Mouse (Mus musculus) c-Kit-positive CD71-negative TER-119-negative erythroid progenitor cells, embryonic 14.5 days (primary cell): ENCODE results near the gene Dgki.

ENCODE experiments used
- DNase-seq: peaks from one replicate; pipeline ENCODE4 v3.0.0-alpha.2; 2013; ENCODE audit warnings: low read depth

Gene Dgki

GRCm38 (mm10) chr6:37241434-37241833 lies 58.5 kb downstream of the Dgki start:
- DNase-seq: no peak

DNA sequence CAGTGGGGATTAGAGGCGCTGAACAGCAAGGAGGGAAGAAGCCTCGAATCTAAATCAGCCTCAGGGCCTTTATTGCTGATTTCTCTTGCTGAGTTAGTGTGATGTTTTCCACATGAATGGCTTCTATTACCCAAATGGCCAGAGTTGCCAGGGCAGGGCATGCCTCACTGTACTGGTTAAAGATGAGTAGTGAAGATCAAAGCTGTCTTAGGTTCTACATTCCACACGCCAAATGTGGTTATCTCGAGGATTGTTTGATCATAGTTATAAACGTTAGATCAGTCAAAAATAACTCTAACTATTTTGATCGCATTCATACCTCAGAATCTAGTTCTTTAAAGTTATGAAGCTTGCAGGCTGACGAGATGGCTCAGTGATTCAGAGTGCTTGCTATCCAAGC lies 59.8 kb downstream of the Dgki start:
- no peak for DNase-seq

DNA sequence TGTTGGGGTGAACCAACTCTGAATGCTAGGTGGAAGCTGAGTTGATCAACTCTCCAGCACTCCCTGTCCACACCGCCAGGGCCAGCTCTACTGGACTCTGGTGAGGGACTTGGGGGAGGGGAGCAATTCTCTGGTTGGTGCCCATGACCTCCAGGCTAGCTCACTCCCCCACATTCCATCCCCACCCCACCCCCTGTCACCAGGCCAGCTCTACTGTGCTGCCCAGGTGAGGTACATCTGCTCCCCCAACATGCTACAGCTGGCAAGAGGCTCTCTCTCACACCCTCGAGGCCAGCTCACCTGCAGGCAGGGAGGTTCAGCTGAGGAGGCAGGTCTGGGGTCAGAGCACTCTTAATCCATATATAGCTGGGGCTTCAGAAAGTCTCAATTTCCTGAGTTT lies 63.1 kb downstream of the Dgki start:
- DNase-seq: no peak

DNA sequence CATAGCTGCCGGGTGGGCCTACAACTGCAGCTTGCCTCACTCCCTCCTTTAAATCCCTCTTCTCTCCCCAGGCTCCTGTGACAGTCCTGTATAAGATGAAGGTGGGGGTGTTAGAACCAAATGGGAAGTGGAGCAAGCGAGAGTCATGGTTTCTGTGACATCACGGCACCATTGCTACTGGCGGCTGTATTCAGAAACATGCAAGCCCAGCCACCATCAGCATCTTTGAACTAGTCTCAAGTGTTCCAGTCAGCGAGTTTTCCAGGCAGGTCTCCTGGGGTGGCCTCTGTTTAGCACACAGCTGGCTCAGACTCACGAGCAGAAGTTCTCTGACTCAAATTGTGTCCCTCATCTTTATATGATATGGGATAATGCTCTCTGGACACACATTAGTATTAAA lies 68.8 kb downstream of the Dgki start:
- DNase-seq: no peak

DNA sequence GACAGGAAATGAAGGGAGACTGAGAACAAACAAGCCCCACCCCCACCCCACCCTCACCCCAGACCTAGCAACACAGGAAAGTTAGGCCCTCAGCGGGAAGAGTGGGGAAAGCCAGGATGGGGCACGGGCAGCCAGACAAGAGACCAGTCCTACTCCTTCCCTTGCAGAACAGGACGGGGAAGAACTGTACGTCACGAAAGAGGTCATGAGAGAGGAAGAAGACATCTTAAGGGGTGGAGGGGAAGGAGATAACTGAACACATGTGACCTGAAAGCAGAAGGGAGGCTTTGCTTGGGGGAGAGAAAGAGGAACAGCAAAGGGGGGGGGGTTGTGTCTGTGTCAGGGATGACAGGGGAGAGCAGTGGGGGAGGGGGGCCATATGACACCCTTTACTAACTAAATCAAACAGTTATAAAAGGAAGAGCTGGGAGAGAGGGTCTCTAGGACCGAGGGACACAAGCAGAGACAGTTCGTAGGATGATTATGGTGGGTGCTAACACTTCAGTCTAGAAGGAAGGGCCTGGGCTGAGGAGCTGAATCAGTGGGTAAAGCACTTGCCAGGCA lies 77.0 kb downstream of the Dgki start:
- peak; percentile 5 for DNase-seq

DNA sequence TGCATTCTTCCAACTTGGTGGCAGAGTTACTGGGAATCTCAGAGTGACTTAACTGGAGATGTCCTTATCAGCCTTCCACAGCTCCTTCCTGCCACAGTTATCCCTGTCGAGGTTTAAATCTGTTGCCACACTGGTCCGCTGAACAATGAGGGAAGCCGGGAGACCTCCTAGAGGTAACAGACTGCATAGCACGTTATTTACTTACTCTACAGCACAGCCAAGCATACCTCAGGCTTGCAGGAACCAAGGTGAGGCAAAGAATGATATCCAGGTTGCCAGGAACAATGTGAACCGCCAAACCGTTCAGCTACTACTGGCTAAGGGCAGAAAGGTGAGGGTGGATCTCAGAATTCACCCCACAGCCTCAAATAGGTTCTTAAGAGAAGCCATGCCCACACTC lies 78.0 kb downstream of the Dgki start:
- no peak for DNase-seq

DNA sequence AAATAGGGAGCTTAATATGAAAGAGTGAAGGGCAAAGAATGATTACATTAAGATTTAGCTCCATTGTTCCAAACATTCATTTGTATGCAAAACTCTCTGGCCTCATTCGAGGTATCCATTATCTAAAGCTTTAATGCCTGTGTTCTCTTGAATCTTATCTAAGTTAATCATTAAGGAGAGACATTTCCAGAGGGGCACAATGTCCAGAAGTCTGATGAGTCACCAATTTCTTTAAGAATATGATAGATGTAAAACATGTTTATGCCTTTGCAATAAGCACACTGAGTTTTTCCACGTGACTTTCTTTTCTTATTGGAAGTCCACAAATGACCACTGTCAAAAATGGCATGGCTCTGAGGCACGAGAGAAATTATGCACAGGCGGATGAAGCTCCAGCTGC lies 80.9 kb downstream of the Dgki start:
- DNase-seq: no peak

DNA sequence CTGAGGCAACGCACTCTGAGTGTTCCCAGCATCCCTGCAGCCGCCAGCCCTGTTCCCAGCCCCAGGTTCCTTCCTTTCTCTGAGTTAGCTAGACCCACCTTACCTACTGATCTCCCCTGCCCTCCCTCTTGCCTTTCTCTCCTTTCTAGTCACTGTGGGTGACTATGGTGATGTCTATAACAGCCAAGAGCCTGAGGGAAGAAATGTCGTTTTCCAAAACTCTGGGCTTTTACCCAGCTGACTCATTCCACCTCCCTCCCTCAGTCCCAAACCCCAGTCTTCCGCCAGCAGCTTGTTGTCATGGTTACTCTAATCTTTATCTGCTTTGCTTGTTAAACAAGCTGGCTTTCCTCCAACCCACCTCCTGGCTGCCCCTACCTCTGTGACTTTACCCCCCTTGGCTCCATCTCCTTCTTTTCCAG lies 83.6 kb downstream of the Dgki start:
- DNase-seq: no peak

DNA sequence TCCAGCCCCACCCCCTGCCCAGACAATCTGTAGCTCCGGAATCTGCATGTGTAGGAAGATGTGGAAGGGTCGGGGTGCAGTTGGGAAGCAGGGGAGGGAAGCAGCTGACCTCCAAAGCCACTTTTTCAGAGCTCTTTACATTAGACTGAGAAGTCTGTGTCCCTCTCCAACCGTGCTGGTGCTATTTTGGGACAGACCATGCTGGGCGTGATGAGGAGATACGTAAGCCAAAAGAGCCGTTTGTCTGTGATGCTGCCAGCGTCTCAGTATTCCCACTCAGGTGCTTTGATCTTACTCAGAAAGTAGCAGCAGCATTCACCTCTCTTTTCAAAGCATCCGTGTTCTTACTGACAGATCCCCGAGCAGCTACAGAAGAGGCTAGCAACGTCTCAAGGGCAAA lies 84.3 kb downstream of the Dgki start:
- no peak for DNase-seq

GRCm38 (mm10) chr6:37212930-37213329 lies 87.1 kb downstream of the Dgki start:
- DNase-seq: no peak

DNA sequence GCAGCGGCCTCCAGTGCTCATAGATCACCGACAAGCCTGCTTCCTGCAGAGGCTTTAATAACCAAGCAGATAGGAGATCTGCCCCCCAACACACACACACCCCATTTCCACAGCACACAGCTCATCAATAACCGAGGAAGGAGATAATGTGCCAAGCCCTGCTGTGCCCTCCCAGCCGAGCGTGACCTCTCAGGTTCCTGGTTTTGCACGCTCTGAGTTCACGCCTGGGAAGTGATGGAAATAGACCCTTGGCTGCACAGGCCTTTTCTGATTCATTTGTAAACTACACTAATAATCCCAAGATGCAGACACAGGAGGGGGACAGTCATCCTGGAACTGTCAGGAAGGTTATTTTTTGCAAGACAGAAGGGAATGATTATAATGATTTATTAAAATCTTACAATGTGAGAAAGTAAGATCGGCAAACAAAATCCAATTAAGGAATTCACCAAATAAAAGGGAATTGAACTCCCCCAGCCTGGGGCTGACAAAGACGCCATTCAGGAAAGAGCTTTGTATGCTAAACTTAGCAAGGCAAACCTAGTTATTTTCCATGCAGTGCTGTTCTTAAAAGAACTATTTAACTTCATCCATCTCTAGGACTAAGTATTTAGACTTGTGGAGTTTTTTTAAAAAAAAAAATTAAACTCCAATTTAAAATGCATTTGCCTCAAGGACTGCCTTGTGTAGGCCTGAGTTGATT lies 88.3 kb downstream of the Dgki start:
- no peak for DNase-seq

DNA sequence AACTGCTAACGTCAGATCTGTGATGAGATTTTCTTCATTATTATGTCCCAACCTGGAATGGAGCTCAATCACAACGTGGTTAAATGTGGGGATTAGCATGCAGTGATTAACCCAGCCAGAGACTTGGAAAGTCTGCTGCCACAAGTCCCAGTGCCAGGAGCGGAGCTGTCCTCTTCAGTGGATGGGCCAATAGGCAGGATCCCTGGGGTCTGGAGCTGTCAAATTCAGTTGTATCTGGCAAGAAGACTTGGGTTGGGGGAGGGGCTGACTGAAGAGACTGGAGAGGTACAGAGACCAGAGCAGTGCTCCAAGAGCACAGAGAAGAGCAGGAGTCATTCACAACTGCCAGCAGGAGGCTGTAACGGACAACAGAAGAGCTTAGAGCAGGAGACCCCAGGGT lies 97.1 kb downstream of the Dgki start:
- DNase-seq: no peak

GRCm38 (mm10) chr6:37200840-37201239 lies 99.1 kb downstream of the Dgki start:
- DNase-seq: no peak

DNA sequence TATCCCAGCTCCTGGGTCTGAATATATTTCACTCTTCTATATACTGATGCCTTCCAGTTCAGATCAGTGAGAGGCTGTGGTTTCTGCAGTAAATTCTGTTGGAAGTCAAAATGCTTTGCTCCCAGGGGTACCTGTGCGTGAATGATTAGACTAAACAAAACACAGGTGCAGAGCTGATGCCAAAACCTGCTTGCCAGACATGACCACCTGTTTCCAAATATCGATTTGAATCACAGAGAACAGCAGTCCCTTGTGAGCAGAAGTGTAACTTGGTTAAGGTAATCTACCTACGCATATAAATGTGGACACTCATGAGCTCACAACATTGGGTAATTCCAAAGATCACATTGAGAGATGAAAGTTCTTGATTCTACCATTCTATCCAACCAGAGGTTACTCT lies 100.5 kb downstream of the Dgki start:
- DNase-seq: no peak

GRCm38 (mm10) chr6:37197745-37198144 lies 102.2 kb downstream of the Dgki start:
- DNase-seq: no peak

DNA sequence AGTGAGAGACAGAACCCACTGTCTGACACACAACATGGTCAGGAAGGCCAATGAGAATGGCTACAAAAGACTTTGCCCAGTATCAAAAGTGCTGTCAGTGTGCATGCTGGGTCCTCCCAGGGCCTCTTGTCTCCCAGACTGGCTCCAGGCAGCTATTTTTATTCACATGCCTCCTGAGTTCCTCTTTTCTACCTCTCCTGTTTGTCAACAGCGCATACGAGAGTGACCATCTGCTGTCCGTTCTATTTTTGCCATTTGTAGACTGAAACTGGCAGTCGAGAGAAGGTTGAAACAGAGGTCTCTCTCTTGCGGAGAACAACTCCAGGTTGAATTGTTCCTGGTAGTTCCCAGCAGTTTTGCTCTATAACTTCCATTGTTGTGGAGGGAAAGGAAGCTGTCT lies 103.1 kb downstream of the Dgki start:
- peak; percentile 6 for DNase-seq

DNA sequence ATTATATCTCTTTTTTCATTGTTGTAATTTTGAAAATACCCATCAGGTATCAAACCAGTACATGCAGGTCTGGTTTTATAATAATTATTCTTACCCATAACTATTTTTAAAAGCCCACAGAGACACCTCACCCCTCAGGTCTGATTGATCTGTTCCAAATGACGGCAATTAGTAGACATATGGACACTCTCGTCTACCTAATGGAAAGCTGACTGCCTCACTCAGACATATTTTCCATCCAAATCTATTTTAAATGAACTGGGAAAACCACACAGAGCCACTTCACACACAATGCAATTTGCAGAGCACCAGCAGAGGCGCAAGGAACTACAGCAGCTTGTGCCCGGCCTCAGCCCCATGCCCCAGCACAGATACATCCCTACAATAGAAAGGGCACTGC lies 104.2 kb downstream of the Dgki start:
- no peak for DNase-seq

DNA sequence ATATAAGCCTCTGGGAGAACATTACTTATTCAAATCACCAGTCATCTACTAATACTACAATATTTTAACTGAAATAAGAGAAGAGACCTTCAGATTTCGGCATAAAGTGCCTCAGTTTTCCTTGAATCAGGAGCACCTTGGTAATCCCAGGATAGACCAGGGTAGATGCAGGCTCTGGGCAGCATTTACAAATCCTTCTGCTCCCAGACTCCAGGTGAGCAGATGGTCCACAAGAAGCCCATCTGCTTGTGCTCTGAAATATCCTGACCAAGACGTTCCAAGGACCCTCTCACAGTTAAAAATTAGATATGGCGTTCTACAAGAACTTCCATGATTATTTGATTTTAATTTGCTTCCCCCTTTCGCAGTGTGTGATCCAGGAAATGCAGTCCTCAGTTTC lies 118.0 kb downstream of the Dgki start:
- DNase-seq: no peak

DNA sequence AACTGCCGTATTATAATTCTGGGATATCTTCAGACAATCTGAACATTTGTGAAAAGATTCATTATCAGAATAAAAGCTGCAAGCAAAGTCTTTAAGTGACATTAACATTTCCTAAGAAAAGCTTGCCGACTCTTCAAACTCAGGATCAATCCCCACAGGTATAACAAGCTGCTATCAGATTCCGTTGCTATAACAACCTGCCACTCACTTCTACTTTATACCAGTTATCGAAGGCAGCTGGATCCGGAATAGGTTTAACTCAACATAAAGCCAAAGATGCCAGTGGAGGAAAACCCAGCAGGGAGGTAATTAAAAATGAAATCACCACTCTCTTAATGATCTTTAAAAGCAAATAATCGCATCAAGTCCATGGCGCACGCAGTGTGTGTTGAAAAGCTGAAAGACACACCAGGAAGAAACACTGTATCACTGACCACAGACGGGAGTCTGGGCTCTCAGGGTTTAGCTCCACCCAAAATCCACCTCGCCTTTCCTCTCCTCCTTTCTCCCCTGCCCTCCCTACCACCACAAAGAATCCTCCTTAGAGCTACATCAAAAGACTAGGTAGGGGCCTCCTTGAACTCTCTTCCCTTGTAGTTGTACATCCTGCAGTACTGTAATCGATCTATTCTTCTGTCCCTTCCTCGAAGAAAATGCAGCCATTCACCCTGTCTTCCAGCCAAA lies 128.7 kb downstream of the Dgki start:
- DNase-seq: no peak

DNA sequence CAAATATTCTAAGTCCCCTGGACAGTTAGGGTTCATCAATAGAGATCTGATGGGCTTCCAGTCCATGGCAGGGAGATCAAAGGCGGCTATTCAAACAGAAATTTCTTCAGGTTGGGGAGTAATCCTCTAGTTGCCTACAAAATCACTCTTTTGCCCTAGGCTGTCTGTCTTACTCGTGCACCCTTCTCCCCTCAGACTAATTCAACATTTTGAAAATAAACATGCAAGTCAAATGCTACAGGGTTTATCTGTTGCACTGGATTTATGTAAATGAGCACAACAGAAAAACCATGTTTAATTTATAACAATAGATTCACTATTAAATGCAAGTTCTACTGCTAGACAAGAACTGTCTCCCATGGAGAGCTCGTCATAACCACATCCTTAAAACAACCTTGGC lies 141.1 kb downstream of the Dgki start:
- DNase-seq: no peak

DNA sequence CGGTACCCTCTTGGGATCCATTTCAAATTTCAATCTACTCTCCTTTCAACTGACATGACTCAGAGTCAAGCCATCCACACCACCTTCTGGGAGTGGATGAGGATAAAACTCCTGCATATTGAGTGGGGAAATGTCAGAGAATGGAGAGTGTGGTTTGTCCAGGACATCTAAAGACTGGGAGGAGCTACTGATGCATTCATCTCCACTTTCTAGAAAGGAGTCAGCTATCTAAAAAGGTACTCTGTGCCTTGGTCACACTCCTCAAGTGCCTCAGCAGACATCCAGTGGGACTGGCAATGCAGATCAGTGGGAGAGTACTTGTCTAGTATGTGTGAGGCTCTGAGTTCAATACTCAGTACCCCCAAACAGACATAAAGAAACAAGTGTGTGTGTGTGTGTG lies 145.9 kb downstream of the Dgki start:
- DNase-seq: no peak

GRCm38 (mm10) chr6:37150483-37150882 lies 149.5 kb downstream of the Dgki start:
- DNase-seq: no peak

DNA sequence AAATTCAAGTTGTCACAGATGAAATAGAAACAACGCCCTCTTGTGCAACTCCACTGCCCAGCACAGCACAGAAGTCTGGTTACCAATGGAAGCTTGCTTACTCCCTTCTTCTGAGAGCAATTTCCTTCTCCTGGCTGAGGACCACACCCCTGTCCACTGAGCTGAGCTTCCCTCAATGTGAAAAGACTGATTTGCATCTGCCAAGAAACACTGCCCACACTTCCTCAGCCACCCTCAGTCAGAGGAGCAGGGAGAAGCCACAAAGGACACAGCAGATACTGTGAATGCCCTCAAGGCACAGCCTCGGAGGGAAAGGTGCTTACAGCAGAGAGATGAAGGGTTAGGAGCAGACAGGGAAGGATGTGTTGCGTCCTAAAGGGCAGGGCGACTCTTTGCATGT lies 149.9 kb downstream of the Dgki start:
- no peak for DNase-seq

DNA sequence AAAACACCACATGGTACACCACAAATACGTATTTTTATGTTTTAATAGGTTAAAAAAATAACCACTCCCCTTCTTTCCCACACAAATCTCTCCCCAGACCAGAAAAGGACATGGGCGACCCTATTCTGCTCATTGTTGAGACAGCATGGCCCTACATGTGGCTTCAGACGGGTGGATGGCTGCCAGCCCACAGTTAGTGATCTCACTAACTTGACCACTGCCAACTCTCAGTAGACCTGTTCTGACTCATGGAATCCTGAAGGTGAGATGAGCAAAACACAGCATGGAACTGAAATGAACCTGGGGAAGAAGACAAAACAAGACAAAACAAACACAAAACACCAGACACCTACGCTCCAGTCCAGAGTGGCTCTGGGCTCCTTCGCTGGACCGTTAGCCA lies 150.8 kb downstream of the Dgki start:
- no peak for DNase-seq
